Mouse (Mus musculus) right cerebral cortex, postnatal 36 days (tissue): ENCODE data around the gene Creb3l2.
A peak's percentile ranks its signal among the peaks of the same experiment; 100 is the strongest.
"Not testable (repeated sequence)": the region's sequence is repeated elsewhere in the genome, so short reads cannot be mapped to it uniquely, and the experiment has no call there.

Source experiments
- DNase-seq, 2 experiments: peaks; one replicate each; pipeline ENCODE4 v3.0.0; 2022; ENCODE audit warnings: low spot score in 2 of 2, mixed read lengths in 1 of 2

Gene Creb3l2

GRCm38 (mm10) chr6:37442041-37442667 lies at the start of gene Creb3l2:
TSS of gene Creb3l2 (minus strand) at chr6:37442146.
- DNase-seq, result peak; percentile 95 to 98

GRCm38 (mm10) chr6:37486502-37486901 lies 44.6 kb upstream of the Creb3l2 start:
- no peak for DNase-seq

DNA sequence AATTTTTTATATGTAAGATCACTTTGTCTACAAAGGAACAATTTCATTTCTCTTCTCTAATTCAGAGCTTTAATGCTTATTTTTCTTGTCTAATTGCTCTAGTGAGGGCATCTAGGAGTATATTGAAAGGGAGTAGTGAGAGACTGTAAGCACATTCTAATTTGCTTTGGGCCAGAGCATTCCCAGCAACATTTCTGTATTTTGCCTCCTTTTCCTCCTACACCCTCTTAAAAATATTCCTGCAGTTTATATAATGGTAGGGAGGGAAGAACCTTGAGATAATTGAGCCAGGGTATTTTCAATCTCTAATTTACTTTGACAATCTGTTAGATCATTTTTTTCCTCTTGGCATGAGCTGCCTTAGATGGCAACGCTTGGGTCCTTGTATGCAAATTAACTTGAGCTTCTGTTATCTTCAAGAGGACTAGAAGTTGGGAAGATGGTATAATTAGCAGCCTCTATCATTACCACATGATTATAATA lies 42.7 kb upstream of the Creb3l2 start:
- no peak for DNase-seq

- no peak for DNase-seq
Measured at GRCm38 (mm10) chr6:37483262-37483661, 41.3 kb upstream of the Creb3l2 start.

DNA sequence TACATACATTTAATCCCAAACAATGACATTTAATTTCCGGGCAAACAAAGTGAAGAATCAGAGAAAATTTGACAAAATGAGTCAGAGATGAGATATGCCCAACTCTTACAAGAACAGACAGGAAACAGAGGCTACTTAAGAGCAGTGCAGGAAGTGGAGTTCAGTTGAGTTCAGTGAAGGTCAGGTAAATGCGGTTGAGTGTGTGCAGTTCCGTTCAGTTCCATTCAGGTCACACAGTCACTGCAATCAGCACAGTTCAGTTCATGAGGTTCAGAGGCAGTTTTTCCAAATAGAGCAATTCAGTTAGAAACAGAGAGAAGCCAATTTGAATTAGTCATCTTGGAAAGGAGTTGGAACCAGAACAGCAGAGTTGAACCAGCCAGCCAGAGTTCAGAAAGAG lies 39.2 kb upstream of the Creb3l2 start:
- DNase-seq, result no peak

DNA sequence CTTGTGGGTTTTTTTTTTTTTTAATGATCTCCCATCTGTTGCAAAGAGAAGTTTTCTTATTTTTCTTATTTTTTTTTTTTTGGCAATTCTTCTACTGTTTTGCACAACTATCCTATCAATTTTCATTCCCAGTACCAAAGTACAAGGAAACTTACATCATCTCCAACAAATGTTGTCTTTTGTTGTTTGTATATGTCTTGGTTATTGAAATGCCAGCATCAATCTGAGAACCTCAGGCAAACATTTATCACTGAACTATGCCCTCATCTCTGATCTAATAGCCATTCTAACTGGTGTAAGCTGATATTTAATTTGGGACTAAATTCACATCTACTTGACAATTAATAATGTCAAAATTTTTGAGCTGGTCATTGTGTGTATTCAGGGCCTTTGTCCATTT lies 38.1 kb upstream of the Creb3l2 start:
- no peak for DNase-seq

DNA sequence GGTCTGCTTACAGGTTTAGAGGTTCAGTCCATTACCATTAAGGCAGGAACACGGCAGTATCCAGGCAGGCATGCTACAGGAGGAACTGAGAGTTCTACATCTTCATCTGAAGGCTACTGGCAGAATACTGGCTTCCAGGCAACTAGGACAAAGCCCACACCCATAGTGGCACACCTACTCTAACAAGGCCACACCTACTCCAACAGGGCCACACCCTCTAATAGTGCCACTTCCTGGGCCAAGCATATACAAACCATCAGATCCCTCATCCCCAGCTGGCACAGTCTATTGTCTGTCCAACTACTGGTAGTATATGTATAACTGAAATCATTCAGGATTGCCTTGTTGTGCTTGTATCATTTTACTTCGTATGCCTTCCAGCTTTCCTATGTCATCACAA lies 36.5 kb upstream of the Creb3l2 start:
- DNase-seq, result no peak

GRCm38 (mm10) chr6:37473674-37474342 lies 31.9 kb upstream of the Creb3l2 start:
- no peak for DNase-seq

DNA sequence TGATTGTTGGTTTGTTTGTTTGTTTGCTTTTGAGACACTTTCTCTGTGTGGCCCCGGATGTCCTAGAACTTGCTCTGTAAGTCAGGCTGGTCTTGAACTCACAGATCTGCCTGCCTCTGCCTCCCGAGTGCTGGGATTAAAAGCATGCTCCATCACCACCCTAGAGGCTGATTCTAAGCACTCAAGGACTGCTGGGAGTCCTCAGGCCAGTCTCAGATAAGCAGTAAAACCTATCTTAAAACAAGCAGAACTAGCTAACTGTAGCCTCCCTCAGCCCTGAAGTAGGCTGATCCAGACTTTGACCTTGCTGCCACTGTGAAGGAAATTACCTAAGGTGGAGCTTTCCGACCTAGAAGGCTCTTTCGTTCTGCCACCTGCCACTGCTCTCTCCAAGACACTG lies 28.3 kb upstream of the Creb3l2 start:
- no peak for DNase-seq

DNA sequence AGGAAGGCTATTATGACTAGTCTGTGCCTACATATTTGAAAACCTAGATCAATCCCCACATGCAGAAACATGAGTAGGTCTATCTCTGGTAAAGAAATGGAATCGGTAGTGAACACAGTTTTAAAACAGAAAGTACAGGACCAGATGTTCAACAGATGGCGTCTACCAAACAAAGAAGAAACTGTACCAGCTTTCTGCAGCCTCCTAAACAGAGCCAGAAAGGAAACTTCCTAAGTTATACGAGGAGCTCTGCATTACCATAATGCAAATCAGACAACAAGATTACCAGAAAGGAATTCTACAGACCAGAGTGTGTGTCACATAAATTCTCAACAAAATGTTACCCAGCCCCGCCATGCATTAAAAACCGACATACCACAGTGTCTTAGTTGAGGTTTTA lies 23.9 kb upstream of the Creb3l2 start:
- peak in 1 of 2 experiments; percentile 47 for DNase-seq

- no peak for DNase-seq
Measured at GRCm38 (mm10) chr6:37465356-37465755, 23.4 kb upstream of the Creb3l2 start.

- DNase-seq, result no peak
Measured at GRCm38 (mm10) chr6:37464585-37464984, 22.6 kb upstream of the Creb3l2 start.

DNA sequence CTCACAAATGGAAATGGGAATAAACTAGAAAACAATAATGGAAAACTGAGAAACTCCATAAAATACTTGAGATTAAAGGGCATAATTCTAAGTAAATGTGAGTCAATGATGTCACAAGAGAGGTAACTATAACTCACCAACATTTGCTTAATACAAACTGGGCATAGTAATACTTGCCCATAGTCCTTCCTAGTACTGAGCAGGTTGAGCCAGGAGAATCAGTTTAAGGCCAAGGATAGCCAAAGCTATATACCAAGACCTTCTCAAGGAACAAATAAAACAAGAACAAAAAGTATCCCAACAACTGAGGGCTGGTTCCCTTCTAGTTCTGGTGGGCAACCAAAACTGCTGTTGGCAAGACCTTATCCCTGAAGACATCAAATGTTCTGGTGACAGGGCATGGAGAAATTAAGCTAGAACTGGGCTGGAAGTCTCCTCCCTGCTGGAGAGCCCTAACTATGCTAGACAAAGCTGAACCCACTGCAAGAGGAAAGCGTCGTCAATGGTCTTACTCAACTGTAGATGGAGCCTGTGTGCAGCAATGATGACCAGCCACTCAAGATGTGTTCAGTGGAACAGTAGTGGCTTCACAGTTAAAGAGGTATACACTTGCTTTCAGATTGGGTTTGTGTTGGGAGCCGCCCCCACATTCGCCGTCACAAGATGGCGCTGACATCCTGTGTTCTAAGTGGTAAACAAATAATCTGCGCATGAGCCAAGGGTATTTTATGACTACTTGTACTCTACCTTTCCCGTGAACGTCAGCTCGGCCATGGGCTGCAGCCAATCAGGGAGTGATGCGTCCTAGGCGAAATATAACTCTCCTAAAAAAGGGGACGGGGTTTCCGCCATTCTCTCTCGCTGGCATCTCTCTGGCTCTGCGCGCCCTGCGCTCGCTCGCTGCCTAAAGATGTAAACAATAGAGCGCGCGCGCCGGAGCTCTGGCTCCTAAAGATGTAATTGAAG lies 21.9 kb upstream of the Creb3l2 start:
- peak; percentile 43 to 47 for DNase-seq

DNA sequence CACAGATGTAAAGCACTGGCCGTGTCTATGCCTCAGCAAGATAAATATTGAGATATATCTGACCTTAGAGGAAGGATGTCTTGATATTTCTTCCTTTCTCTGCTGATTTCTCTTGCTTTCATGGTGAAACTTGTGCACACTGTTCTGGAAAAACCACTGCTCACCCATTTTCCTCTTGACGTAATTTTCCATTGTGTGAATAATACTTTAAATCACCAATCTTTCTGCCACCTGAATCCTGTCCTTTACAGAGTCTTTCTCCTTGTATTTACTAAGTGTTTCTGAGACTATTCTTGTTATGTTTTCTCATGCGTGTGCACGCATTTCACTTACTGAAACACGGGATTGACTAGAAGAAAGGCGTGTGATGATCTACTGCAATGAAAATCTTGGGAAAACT lies 18.7 kb upstream of the Creb3l2 start:
- DNase-seq, result no peak

DNA sequence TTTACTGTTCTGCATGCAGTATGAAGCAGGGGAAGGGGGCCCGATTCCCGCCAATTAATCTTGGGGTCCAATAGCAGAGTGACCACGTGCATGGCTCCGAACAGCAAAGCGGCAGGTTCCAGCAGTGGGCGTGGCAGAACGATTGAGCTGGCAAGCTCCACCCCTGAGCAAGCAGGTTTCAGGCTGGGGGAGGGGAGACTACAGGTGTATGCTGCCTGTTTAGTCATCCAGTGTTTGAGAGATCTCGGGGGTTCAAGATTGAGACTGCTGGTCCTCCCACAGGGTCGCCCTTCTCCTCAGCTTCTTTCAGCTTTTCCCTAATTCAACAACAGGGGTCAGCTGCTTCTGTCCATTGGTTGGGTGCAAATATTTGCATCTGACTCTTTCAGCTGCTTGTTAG lies 17.7 kb upstream of the Creb3l2 start:
- not testable (repeated sequence) for DNase-seq

DNA sequence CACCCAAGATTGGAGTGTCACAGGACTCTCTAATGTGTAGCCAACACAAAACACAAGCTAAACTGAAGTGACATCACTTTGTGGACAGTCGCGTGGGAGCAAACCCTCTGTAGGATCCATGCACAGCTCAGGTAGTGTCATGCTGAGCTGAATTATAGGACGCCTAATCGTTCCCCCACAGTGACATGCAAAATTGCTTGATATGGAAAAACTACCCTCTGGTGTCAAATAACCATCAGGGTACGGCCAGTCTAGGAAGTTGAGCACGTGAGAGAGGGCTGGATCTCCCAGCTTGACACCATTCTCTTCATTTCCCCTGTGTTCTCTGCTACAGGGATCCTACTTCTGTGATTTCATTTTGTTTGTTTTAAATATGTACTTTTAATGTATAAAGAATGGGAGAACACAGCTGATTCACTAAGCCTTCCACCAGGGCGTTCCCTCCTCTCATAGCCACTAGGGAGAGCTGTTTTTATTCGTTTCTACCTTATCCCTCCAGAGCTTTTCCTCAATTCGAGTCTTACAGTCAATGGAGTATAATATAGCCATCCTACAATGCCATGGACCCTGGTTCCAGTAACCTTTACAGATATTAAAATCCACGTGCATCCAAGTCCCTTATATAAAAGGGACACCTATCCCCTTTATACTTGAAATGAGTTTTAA lies 16.2 kb upstream of the Creb3l2 start:
- DNase-seq, result no peak

DNA sequence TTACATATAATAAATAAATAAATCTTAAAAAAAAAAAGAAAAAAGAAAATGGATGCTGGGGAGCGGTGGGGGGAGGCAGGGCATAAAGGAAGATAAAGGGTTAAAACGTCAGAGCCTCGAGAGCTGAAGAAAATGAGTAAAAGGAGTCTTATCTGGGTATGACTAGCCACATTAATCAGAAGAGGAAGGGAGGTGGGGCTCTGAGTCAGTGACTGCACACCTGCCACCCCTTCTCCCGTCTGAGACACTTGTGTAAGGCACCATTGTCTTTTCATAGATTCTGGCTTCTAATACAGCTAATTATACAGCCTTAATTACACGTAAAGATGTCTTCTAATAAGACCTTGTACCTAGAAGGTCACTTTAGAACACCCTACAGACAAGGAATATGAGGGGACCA lies 13.6 kb upstream of the Creb3l2 start:
- no peak for DNase-seq

GRCm38 (mm10) chr6:37453047-37453446 lies 11.1 kb upstream of the Creb3l2 start:
- DNase-seq, result no peak

- no peak for DNase-seq
Measured at GRCm38 (mm10) chr6:37451664-37452063, 9.7 kb upstream of the Creb3l2 start.

DNA sequence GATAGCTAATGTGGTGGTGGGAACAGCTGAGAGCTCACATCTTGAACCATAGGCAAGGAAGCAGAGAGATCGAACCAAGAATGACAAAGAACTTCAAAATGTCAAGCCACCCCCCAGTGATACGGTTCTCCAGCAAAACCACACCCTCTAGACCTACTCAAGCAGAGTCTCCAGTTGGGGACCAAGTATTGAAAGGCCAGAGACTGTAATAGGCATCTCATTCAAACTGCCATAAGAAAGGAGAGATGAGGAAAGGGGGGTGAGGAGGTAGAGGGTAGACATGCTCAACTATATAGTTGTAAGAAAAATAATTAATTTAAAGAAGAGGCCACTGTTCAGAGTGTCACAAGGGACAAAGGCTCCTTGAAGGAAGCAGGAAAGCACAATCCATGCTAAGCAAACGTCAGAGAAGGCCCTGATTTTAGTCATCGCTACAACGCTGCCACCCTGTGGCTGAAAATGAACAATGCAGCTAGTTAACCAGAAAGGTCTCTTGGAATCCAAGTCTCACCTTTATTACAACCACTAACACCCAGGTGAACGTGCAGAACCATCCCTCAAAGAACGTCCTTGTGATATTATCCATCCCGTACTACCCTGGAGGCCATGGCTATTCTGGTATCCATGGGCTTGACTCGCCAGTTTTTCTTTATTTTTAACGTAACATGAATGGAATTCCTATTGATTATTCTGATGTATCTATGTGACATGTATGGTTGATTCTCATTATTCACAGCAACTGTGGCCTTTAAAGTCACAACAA lies 5.9 kb upstream of the Creb3l2 start:
- DNase-seq, result peak in 1 of 2 experiments; percentile 31

DNA sequence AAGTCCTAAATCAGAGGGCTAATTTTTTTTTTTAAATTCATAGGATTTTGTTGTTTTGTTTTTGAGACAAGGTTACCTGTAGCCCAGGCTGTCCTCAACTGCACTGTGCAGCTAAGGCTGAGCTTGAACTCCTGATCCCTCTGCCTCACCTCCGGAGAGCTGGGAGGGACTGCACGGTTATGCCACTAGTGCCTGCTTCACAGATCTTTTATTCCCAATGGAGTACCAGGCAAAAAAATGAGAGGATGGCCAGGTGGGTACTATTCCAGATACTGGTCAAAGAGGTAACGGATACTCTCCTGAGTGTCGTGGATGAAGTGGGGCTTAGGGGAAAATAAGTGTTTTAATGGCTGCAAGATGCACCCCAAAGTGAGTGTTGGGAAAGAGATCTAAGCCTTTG lies 835 bp upstream of the Creb3l2 start:
- no peak for DNase-seq
